ENCODE assay signal across 8 mouse cellular contexts in the genomic region with DNA sequence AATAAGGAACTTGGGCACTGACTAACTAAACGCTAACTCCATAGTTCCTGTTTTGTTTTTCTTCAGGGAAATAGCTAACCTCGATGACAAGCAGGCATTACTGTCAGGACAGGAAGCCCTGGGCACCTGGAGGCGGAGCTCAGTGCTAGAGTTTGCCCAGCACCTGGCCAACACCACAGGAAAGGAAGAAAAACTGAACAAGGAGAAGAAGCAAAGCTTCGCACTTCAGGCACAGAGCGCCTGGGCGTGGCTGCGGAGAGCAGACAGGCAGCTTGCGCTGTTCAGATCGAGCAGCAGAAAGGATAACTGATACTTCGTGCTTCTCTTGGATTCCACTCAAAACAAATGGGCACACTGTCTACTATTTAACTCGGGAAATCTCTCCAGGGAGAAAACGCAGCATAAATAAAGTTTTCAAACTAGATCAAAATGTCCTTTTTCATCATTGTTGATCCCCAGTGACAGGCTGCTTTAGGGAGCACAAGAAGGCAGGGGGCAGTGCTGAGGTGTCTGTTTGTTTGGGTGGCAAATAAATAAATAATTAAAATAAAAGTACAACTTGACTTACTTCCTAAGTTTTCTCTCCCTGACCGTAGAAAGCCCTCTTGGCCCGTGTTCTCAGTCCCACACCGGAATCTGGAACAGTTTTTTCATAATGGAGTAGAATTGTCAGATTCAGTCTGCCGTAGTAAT. TPM values are rescaled to one million over a fixed set of nuclear protein-coding genes. Genes with fewer than 3 reads are reported as not detected.
DNase-seq lines count a peak whose midpoint lies in the region; ATAC-seq and TF ChIP-seq lines count a peak whose summit lies in the region.

No protein-coding gene starts in this region.

- peak overlapping the region; percentile 52 for H3K27ac ChIP-seq in gastrocnemius, adult 2 months

- no peak for TF ChIP-seq CTCF in gastrocnemius, adult 2 months (IDR thresholded peaks at IDR 0.05)

- peak; percentile 43 for ATAC-seq in CD4-positive, CD25-positive, alpha-beta regulatory T cell, adult 4 months
- peak; percentile 52 for ATAC-seq in granulocyte monocyte progenitor cell, adult 5-6 weeks (replicated peaks; ENCODE audit: poor library complexity, severe bottlenecking)

- peak; percentile 28 for DNase-seq in gastrocnemius, adult 2 months
- DNase-seq in gastrocnemius, postnatal 10 days: no peak
- DNase-seq in lung, postnatal 36 days: peak; percentile 21
- DNase-seq in neural tube, embryonic 10.5 days (ENCODE audit: extremely low spot score, low spot score): no peak
- DNase-seq in left cerebral cortex, adult 8-10 months (ENCODE audit: low spot score in 2 of 2): no peak
- DNase-seq in adrenal gland, postnatal 10 days: no peak

- intact Hi-C loops in gastrocnemius, adult 2 months (cut with DNase I): no loop called here

- H3K4me3 ChIP-seq in gastrocnemius, adult 2 months: peak overlapping the region; percentile 55

RNA-seq across cellular contexts. Expression of gene Tmx1, which starts 24.1 kb away (rescaled TPM):
- total RNA-seq in gastrocnemius, adult 2 months (2021): 10 to 100 TPM in 1 of 2 experiments, 1 to 10 TPM in 1; 9.2 to 11.7 TPM
- 10 to 100 TPM; 13.1 to 16.1 TPM for total RNA-seq in gastrocnemius, postnatal 10 days (2021)
- polyA plus RNA-seq in CD4-positive, CD25-positive, alpha-beta regulatory T cell, adult 4 months (2017; shearing (Covaris generic)): 100 to 1,000 TPM; 111 to 124 TPM
- total RNA-seq in granulocyte monocyte progenitor cell, adult 5-6 weeks (2014; fragmentation: Nextera tagmentation): 40.2 and 49.4 TPM in 2 replicates
- total RNA-seq in granulocyte monocyte progenitor cell, adult 5-6 weeks (2017): 92.6 and 103 TPM in 2 replicates
- total RNA-seq in left cerebral cortex, adult 8-10 months (2022): 10 to 100 TPM; 30.5 to 33.6 (median 31.4) TPM
- total RNA-seq in adrenal gland, postnatal 10 days (2021): 10 to 100 TPM; 39.4 to 40.1 TPM

Comparison
In these comparisons a context has a peak if more than half of its experiments do, and no peak if none do; other contexts are left out.
1. DNase-seq: peak in gastrocnemius, adult 2 months (single experiment) and lung, postnatal 36 days (single experiment); none in gastrocnemius, postnatal 10 days (single experiment), neural tube, embryonic 10.5 days (single experiment), left cerebral cortex, adult 8-10 months (0 of 2) and adrenal gland, postnatal 10 days (single experiment).